Mouse (Mus musculus): ENCODE data around the gene Arl13b. TPM values are rescaled to one million over a fixed set of nuclear protein-coding genes. Genes with fewer than 3 reads are reported as not detected.

The Arl13b gene
- polyA plus RNA-seq, 1 experiment from 2014 or later: 9.4 TPM

DNA sequence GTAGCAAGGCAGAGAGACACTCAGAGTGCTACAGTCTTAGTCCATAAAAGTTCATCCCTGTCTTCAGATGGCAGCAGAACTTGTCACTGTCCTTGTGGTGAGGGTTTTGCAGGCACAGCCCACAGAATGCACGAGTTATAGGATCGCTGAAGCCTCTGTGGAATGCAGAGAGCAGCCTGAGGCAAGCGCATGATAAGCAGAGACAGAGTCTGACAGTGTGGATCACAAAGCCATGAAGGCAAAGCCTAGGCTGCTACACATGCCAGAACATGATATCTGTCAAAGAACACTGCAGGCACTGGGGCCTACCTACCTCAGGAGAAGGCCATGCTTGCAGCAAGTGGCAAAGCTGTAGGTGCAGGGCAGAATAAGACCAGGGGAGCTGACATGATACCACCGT is 47.4 kb downstream of the Arl13b start:
- Histone ChIP-seq H3K4me1 (ENCODE audit: control insufficient read depth, insufficient read depth, low read length) (peaks cover 8% of the 10 kb centered on the region; the same call in 1 of the 2 replicates), H3K9me3 (replicated peaks; ENCODE audit: control insufficient read depth, low read length) (no peaks in the 10 kb centered on the region), H3K4me3 (ENCODE audit: low read length) (no peak overlapping the region), H3K27me3 (ENCODE audit: control insufficient read depth, insufficient read depth, low read length) (no peaks in the 10 kb centered on the region), H3K9ac (ENCODE audit: low read length) (no peak overlapping the region), H3K4me2 (ENCODE audit: low read depth, low read length) (no peak overlapping the region), H3K36me3 (ENCODE audit: control insufficient read depth, insufficient read depth) (peaks cover 7% of the 10 kb centered on the region; the same call in 1 of the 2 replicates), H3K27ac (ENCODE audit: low read length) (peak overlapping the region; percentile 50)
- 47% methylated on average over 4 of the region's 4 CpGs for WGBS
- peak; percentile 63 for ATAC-seq (replicated peaks; ENCODE audit: extremely low read depth, insufficient read depth, low FRiP score)

DNA sequence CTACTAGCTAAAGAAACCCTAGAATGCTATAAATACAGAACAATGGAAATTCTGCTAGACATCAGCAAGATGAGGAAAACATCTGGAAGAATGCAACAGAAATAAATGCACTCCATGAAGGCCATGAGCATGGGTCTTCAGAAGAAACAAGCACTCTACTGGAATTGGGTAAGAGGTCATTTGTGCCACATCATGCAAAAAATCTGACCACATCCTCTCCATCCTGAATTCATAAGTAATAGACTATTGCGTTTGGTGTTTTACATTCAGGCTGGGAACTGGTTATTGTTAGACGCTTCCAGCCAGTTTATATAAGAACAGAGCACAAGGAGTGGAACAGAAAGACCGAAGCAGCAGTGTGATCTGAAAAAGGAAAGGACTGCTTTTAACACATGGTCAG is 48.0 kb downstream of the Arl13b start:
- H3K27ac ChIP-seq (ENCODE audit: low read length): peak overlapping the region; percentile 50; the same call in 1 of the 2 replicates
- H3K27me3 ChIP-seq (ENCODE audit: control insufficient read depth, insufficient read depth, low read length): no peaks in the 10 kb centered on the region
- no peak overlapping the region for H3K4me2 ChIP-seq (ENCODE audit: low read depth, low read length)
- no peak for ATAC-seq (replicated peaks; ENCODE audit: extremely low read depth, insufficient read depth, low FRiP score)
- H3K9ac ChIP-seq (ENCODE audit: low read length): no peak overlapping the region
- no peak overlapping the region for H3K4me3 ChIP-seq (ENCODE audit: low read length)
- 87% methylated on average over 3 of the region's 3 CpGs for WGBS
- H3K9me3 ChIP-seq (replicated peaks; ENCODE audit: control insufficient read depth, low read length): no peaks in the 10 kb centered on the region
- peaks cover 7% of the 10 kb centered on the region; the same call in 1 of the 2 replicates for H3K36me3 ChIP-seq (ENCODE audit: control insufficient read depth, insufficient read depth)
- H3K4me1 ChIP-seq (ENCODE audit: control insufficient read depth, insufficient read depth, low read length): peaks cover 8% of the 10 kb centered on the region; the same call in 1 of the 2 replicates

DNA sequence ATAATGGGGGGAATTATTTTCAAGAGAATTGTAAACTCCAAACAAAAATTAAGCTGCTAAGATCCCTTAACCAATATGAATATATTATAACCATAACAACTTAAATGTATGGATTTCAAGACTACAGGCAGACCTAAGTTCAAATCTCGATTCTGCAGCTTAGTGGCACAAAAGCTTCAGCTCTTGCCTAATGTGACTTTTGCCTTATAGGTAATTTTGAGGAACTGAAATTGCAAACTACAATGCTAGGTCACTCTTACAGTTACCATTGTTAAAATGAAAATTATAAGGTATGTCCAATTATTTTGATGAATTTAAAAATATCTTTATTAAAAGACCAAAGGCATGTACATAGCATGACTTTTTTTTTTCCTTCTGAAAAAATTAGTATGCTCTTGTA is 50.2 kb downstream of the Arl13b start:
- no peak for ATAC-seq (replicated peaks; ENCODE audit: extremely low read depth, insufficient read depth, low FRiP score)
- H3K9ac ChIP-seq (ENCODE audit: low read length): no peak overlapping the region
- 73% methylated on average over 1 of the region's 1 CpGs for WGBS
- no peak overlapping the region for H3K4me2 ChIP-seq (ENCODE audit: low read depth, low read length)
- H3K4me3 ChIP-seq (ENCODE audit: low read length): no peak overlapping the region
- H3K9me3 ChIP-seq (replicated peaks; ENCODE audit: control insufficient read depth, low read length): no peaks in the 10 kb centered on the region
- H3K27ac ChIP-seq (ENCODE audit: low read length): no peak overlapping the region
- H3K27me3 ChIP-seq (ENCODE audit: control insufficient read depth, insufficient read depth, low read length): no peaks in the 10 kb centered on the region
- H3K36me3 ChIP-seq (ENCODE audit: control insufficient read depth, insufficient read depth): peaks cover 4% of the 10 kb centered on the region; the same call in 1 of the 2 replicates
- H3K4me1 ChIP-seq (ENCODE audit: control insufficient read depth, insufficient read depth, low read length): peaks cover 8% of the 10 kb centered on the region; the same call in 1 of the 2 replicates

DNA sequence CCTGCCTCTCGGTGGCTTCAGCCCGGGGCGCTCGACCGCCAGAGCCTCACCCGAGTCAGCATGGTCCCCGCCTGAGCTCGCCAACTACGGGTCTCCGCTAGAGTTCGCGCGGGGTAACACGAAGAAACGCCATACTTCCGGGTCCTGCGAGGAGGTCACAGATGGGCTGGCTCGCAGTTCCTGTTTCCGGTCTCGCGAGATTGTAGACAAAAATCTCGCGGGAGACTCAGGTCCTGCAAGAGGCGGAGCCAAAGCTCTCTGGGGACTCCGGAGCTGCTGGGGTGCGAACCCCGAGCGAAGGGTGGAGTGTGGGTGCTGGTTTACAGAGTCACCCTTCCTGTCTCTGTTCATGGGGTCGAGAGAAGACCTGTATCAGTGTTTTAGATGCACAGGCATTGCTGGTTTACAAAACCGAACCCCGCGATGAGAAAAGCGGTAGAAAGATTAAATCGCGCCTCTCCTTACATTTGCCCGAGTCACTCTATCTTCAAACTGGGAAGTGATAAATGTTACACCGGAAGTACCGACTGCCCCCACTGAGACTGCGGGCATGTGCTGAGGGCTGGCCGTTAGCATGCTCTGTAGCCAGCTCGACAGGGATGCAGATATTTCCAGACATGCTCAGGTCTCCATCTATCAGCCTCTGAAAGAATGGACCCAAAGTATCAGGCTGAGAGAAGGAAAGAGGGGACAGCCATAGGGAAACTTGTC is 60.1 kb downstream of the Arl13b start, which contains the start of gene Nsun3:
TSS of gene Nsun3 (minus strand) at position 198 of the 711 bp plus-strand sequence.
- peak within 1 kb of the TSS; percentile 78 for H3K4me3 ChIP-seq (ENCODE audit: low read length)
- H3K9ac ChIP-seq (ENCODE audit: low read length): peak within 1 kb of the TSS; percentile 91
- no peaks in the 10 kb centered on the region for H3K27me3 ChIP-seq (ENCODE audit: control insufficient read depth, insufficient read depth, low read length)
- peak within 1 kb of the TSS; percentile 71 for H3K4me2 ChIP-seq (ENCODE audit: low read depth, low read length)
- H3K27ac ChIP-seq (ENCODE audit: low read length): peak within 1 kb of the TSS; percentile 92
- H3K36me3 ChIP-seq (ENCODE audit: control insufficient read depth, insufficient read depth): no peaks in the 10 kb centered on the region; the same call in 1 of the 2 replicates
- no peaks in the 10 kb centered on the region for H3K9me3 ChIP-seq (replicated peaks; ENCODE audit: control insufficient read depth, low read length)
- peak; percentile 95 for ATAC-seq (replicated peaks; ENCODE audit: extremely low read depth, insufficient read depth, low FRiP score)
- under 1% methylated on average over 41 of the region's 41 CpGs for WGBS
- H3K4me1 ChIP-seq (ENCODE audit: control insufficient read depth, insufficient read depth, low read length): peaks cover 8% of the 10 kb centered on the region

DNA sequence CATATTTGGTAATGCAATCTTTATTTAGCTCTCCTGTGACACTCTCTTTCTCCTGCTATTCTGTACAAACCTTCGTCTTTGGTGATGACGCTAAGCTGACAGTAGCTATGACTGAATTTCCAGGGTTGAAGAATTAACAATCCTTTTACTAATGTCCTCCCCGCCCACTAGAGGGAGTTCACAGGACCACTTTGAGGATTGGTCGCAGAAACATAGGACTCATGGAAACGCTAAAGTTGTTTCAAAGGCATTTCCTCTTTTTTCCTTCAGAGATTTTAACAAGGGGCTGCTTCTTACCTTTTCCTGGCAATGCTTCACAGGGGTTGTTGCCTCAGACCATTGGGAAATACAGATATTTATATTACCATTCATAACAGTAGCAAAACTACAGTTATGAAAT is 64.6 kb downstream of the Arl13b start:
- no peak overlapping the region for H3K9ac ChIP-seq (ENCODE audit: low read length)
- no peak overlapping the region for H3K27ac ChIP-seq (ENCODE audit: low read length)
- WGBS: 45% methylated on average over 5 of the region's 5 CpGs
- peaks cover 8% of the 10 kb centered on the region for H3K4me1 ChIP-seq (ENCODE audit: control insufficient read depth, insufficient read depth, low read length)
- H3K27me3 ChIP-seq (ENCODE audit: control insufficient read depth, insufficient read depth, low read length): no peaks in the 10 kb centered on the region
- H3K36me3 ChIP-seq (ENCODE audit: control insufficient read depth, insufficient read depth): no peaks in the 10 kb centered on the region; the same call in 1 of the 2 replicates
- ATAC-seq (replicated peaks; ENCODE audit: extremely low read depth, insufficient read depth, low FRiP score): no peak
- H3K9me3 ChIP-seq (replicated peaks; ENCODE audit: control insufficient read depth, low read length): no peaks in the 10 kb centered on the region
- H3K4me3 ChIP-seq (ENCODE audit: low read length): no peak overlapping the region
- H3K4me2 ChIP-seq (ENCODE audit: low read depth, low read length): no peak overlapping the region

DNA sequence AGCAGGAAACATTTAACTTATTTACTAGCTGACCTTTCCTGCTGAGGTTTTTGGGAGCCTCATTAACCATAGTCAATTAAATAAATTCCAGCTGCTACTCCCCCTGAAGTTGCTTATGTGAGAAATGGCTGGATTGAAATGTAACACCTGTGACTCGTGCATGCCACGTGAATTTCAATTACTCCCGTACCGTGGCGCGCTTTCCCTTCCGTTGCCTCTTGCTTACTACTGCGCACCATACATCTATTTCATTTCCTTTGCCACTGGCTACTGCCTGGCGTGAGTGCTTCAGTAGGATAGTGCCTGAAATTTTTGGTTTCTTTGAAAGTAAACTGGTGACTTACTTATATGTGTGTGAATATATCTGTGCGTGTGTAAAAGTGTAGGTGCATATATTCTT is 68.6 kb downstream of the Arl13b start:
- H3K36me3 ChIP-seq (ENCODE audit: control insufficient read depth, insufficient read depth): no peaks in the 10 kb centered on the region; the same call in 1 of the 2 replicates
- ATAC-seq (replicated peaks; ENCODE audit: extremely low read depth, insufficient read depth, low FRiP score): no peak
- no peak overlapping the region for H3K9ac ChIP-seq (ENCODE audit: low read length)
- no peaks in the 10 kb centered on the region for H3K27me3 ChIP-seq (ENCODE audit: control insufficient read depth, insufficient read depth, low read length)
- H3K27ac ChIP-seq (ENCODE audit: low read length): no peak overlapping the region
- H3K4me1 ChIP-seq (ENCODE audit: control insufficient read depth, insufficient read depth, low read length): no peaks in the 10 kb centered on the region
- WGBS: 85% methylated on average over 10 of the region's 10 CpGs
- no peaks in the 10 kb centered on the region for H3K9me3 ChIP-seq (replicated peaks; ENCODE audit: control insufficient read depth, low read length)
- no peak overlapping the region for H3K4me3 ChIP-seq (ENCODE audit: low read length)
- no peak overlapping the region for H3K4me2 ChIP-seq (ENCODE audit: low read depth, low read length)

DNA sequence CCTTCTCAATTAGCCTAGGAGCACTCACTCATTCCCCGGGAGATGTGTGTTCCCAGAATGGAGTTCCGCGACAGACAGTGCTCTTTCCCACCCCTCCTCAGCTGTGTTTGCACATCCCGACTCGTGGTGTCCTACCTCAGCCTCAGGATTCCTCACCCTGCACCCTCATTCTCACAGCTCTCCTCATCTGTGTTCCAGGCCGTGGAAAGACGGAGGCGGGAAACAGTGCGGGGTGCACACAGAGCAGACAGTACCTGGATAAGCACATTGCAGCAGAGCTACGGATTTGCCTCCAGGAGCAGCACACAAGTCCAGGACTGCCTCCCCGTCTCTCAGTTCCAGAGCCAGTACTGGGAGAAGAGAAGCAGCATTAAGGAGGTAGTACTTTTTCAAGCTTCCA is 70.8 kb downstream of the Arl13b start:
- Histone ChIP-seq H3K27me3 (ENCODE audit: control insufficient read depth, insufficient read depth, low read length) (no peaks in the 10 kb centered on the region), H3K9me3 (replicated peaks; ENCODE audit: control insufficient read depth, low read length) (no peaks in the 10 kb centered on the region), H3K4me2 (ENCODE audit: low read depth, low read length) (no peak overlapping the region), H3K4me3 (ENCODE audit: low read length) (no peak overlapping the region), H3K27ac (ENCODE audit: low read length) (no peak overlapping the region), H3K9ac (ENCODE audit: low read length) (no peak overlapping the region), H3K36me3 (ENCODE audit: control insufficient read depth, insufficient read depth) (peaks cover 3% of the 10 kb centered on the region; the same call in 1 of the 2 replicates), H3K4me1 (ENCODE audit: control insufficient read depth, insufficient read depth, low read length) (no peaks in the 10 kb centered on the region)
- WGBS: 85% methylated on average over 11 of the region's 11 CpGs
- no peak for ATAC-seq (replicated peaks; ENCODE audit: extremely low read depth, insufficient read depth, low FRiP score)

DNA sequence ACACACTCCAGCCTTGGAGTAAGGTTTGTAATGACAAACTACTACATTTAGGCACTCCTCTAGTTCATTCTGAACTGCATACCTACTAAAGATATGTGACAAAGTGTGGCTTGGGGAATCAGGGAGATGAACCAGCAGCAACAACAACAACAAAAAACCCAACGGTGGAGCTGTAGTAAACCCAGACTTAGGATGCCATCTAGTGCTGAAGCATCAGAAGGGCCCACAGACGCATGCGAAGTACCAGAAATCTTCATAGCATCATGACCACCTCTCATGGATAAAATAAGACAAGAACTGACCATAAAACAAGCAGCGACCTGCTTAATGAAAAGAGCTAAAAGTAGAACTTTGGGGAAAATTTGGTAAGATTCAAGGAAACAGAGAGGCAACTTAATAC is 73.4 kb downstream of the Arl13b start:
- no peaks in the 10 kb centered on the region for H3K4me1 ChIP-seq (ENCODE audit: control insufficient read depth, insufficient read depth, low read length)
- no peaks in the 10 kb centered on the region for H3K27me3 ChIP-seq (ENCODE audit: control insufficient read depth, insufficient read depth, low read length)
- no peak overlapping the region for H3K4me3 ChIP-seq (ENCODE audit: low read length)

DNA sequence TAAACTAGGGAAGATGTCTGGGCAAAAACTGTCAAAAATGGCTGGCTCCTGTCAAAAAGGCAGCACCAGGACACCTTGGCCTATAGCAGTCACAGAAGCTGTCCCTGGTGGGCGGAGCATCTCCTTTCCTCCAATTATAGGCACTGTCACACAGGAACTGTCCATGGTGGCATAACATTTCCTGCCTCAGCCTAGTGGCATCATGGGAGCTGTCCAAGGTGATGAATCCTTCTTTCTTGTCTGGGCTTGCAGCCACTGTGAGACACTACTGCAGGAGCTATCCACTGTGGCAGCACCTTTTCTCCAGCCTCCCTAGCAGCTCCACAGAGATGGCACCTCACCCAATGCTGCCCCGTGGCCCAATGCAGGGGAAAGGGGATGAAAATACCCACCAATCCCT is 88.5 kb downstream of the Arl13b start:
- Histone ChIP-seq H3K9ac (ENCODE audit: low read length) (no peak overlapping the region), H3K4me3 (ENCODE audit: low read length) (no peak overlapping the region), H3K9me3 (replicated peaks; ENCODE audit: control insufficient read depth, low read length) (peaks cover 6% of the 10 kb centered on the region; the same call in 1 of the 2 replicates), H3K27ac (ENCODE audit: low read length) (no peak overlapping the region), H3K4me2 (ENCODE audit: low read depth, low read length) (no peak overlapping the region), H3K27me3 (ENCODE audit: control insufficient read depth, insufficient read depth, low read length) (no peaks in the 10 kb centered on the region), H3K4me1 (ENCODE audit: control insufficient read depth, insufficient read depth, low read length) (no peaks in the 10 kb centered on the region), H3K36me3 (ENCODE audit: control insufficient read depth, insufficient read depth) (no peaks in the 10 kb centered on the region)
- no peak for ATAC-seq (replicated peaks; ENCODE audit: extremely low read depth, insufficient read depth, low FRiP score)
- whole genome bisulfite sequencing: 80% methylated on average over 2 of the region's 2 CpGs

More for the DNA sequence above, 73.4 kb downstream of the Arl13b start:
- Histone ChIP-seq H3K9ac (ENCODE audit: low read length) (no peak overlapping the region), H3K9me3 (replicated peaks; ENCODE audit: control insufficient read depth, low read length) (no peaks in the 10 kb centered on the region), H3K36me3 (ENCODE audit: control insufficient read depth, insufficient read depth) (peaks cover 3% of the 10 kb centered on the region; the same call in 1 of the 2 replicates), H3K27ac (ENCODE audit: low read length) (no peak overlapping the region), H3K4me2 (ENCODE audit: low read depth, low read length) (no peak overlapping the region)
- WGBS: 77% methylated on average over 4 of the region's 4 CpGs
- no peak for ATAC-seq (replicated peaks; ENCODE audit: extremely low read depth, insufficient read depth, low FRiP score)
